In genomic region chr6:51016441-51017070, GRCm38 (mm10) we compare ENCODE assay signal across 10 mouse cellular contexts.
DNase-seq lines count a peak whose midpoint lies in the region; ATAC-seq lines count a peak whose summit lies in the region.
"Had no signal": no experiment of that assay in that cellular context is flagged by ENCODE, and none has a peak within 500 bp of the region (broad histone marks: within the 10 kb centered on the region; RNA-seq: fewer than 3 reads in every experiment).

No protein-coding gene starts in this region.

- no peak overlapping the region for H3K9ac ChIP-seq in forebrain, embryonic 16.5 days (replicated peaks; ENCODE audit: low read depth, low read length)
- no peak overlapping the region for H3K9ac ChIP-seq in forebrain, embryonic 15.5 days (replicated peaks)
- H3K9ac ChIP-seq in neural tube, embryonic 11.5 days (ENCODE audit: low read length): no peak overlapping the region
- H3K9ac ChIP-seq: limb, embryonic 15.5 days had no signal

- no peaks in the 10 kb centered on the region for H3K9me3 ChIP-seq in forebrain, embryonic 16.5 days (ENCODE audit: control insufficient read depth, low read length)
- H3K9me3 ChIP-seq in forebrain, embryonic 15.5 days: no peaks in the 10 kb centered on the region
- no peaks in the 10 kb centered on the region for H3K9me3 ChIP-seq in neural tube, embryonic 11.5 days (ENCODE audit: control insufficient read depth, low read length)
- H3K9me3 ChIP-seq in limb, embryonic 10.5 days (replicated peaks): no peaks in the 10 kb centered on the region
- H3K9me3 ChIP-seq: limb, embryonic 15.5 days had no signal

- peaks cover 4% of the 10 kb centered on the region; the same call in 1 of the 2 replicates for H3K4me1 ChIP-seq in forebrain, embryonic 16.5 days (replicated peaks; ENCODE audit: control insufficient read depth, insufficient read depth, low read length)
- peaks cover 3% of the 10 kb centered on the region; the same call in 1 of the 2 replicates for H3K4me1 ChIP-seq in forebrain, embryonic 15.5 days
- no peaks in the 10 kb centered on the region for H3K4me1 ChIP-seq in neural tube, embryonic 11.5 days (ENCODE audit: control insufficient read depth, insufficient read depth, low read length)
- H3K4me1 ChIP-seq in limb, embryonic 10.5 days: peaks cover 30% of the 10 kb centered on the region

- no peak overlapping the region for H3K27ac ChIP-seq in forebrain, embryonic 16.5 days (ENCODE audit: low read length)
- H3K27ac ChIP-seq in forebrain, embryonic 15.5 days (replicated peaks): no peak overlapping the region
- no peak overlapping the region for H3K27ac ChIP-seq in neural tube, embryonic 11.5 days (ENCODE audit: low read depth, low read length)
- H3K27ac ChIP-seq in limb, embryonic 10.5 days: peak overlapping the region; percentile 28; the same call in 1 of the 2 replicates
- H3K27ac ChIP-seq: limb, embryonic 15.5 days had no signal

- H3K27me3 ChIP-seq in forebrain, embryonic 16.5 days (replicated peaks; ENCODE audit: control insufficient read depth, insufficient read depth, low read length): no peaks in the 10 kb centered on the region
- no peaks in the 10 kb centered on the region for H3K27me3 ChIP-seq in forebrain, embryonic 15.5 days
- H3K27me3 ChIP-seq in neural tube, embryonic 11.5 days (ENCODE audit: control insufficient read depth, insufficient read depth, low read length): no peaks in the 10 kb centered on the region
- H3K27me3 ChIP-seq in limb, embryonic 10.5 days (ENCODE audit: low read depth, poor library complexity, severe bottlenecking): no peaks in the 10 kb centered on the region

- peak; percentile 19 for DNase-seq in neural tube, embryonic 11.5 days (ENCODE audit: low spot score)
- DNase-seq in neural tube, embryonic 10.5 days (ENCODE audit: extremely low spot score, low spot score): no peak
- no peak for DNase-seq in limb, embryonic 10.5 days (ENCODE audit: low spot score)
- DNase-seq in retina, postnatal 7 days (ENCODE audit: low read depth, low spot score): peak; percentile 32
- no peak for DNase-seq in ovary, postnatal 10 days (ENCODE audit: low spot score)
- DNase-seq: kidney, adult 11 months had no signal

- H3K36me3 ChIP-seq in forebrain, embryonic 16.5 days (ENCODE audit: control insufficient read depth, insufficient read depth): no peaks in the 10 kb centered on the region
- no peaks in the 10 kb centered on the region for H3K36me3 ChIP-seq in forebrain, embryonic 15.5 days
- H3K36me3 ChIP-seq in neural tube, embryonic 11.5 days (ENCODE audit: control insufficient read depth, insufficient read depth, low read length): no peaks in the 10 kb centered on the region
- no peaks in the 10 kb centered on the region for H3K36me3 ChIP-seq in limb, embryonic 10.5 days
- H3K36me3 ChIP-seq: limb, embryonic 15.5 days had no signal

- ATAC-seq in forebrain, embryonic 16.5 days: peak; percentile 54; the same call in 1 of the 2 replicates
- no peak for ATAC-seq in forebrain, embryonic 15.5 days (replicated peaks)
- no peak for ATAC-seq in neural tube, embryonic 11.5 days (ENCODE audit: insufficient read depth, low FRiP score, low TSS enrichment)
- no peak for ATAC-seq in monocyte, adult 5-6 weeks (replicated peaks; ENCODE audit: insufficient number of reproducible peaks, low FRiP score, low TSS enrichment, poor library complexity, severe bottlenecking)

- no peak overlapping the region for H3K4me3 ChIP-seq in forebrain, embryonic 16.5 days (replicated peaks; ENCODE audit: low read length)
- H3K4me3 ChIP-seq in forebrain, embryonic 15.5 days: no peak overlapping the region
- no peak overlapping the region for H3K4me3 ChIP-seq in neural tube, embryonic 11.5 days (ENCODE audit: low read depth, low read length)
- no peak overlapping the region for H3K4me3 ChIP-seq in limb, embryonic 10.5 days
- H3K4me3 ChIP-seq: limb, embryonic 15.5 days had no signal

- 42% methylated on average over 5 of the region's 5 CpGs for WGBS in forebrain, embryonic 16.5 days
- whole genome bisulfite sequencing in forebrain, embryonic 15.5 days: 41% methylated on average over 5 of the region's 5 CpGs
- 58% methylated on average over 5 of the region's 5 CpGs for WGBS in neural tube, embryonic 11.5 days
- WGBS in limb, embryonic 10.5 days: 66% methylated on average over 5 of the region's 5 CpGs

- no peak overlapping the region for H3K4me2 ChIP-seq in forebrain, embryonic 16.5 days (ENCODE audit: low read length)
- H3K4me2 ChIP-seq in forebrain, embryonic 15.5 days (replicated peaks): no peak overlapping the region
- H3K4me2 ChIP-seq in neural tube, embryonic 11.5 days (ENCODE audit: low read depth): no peak overlapping the region
- H3K4me2 ChIP-seq: limb, embryonic 15.5 days had no signal

Comparison
In these comparisons a context has a peak if more than half of its experiments do, and no peak if none do; other contexts are left out.
1. DNase-seq: peak in neural tube, embryonic 11.5 days (single experiment) and retina, postnatal 7 days (single experiment); none in neural tube, embryonic 10.5 days (single experiment), limb, embryonic 10.5 days (single experiment) and ovary, postnatal 10 days (single experiment).